Mouse (Mus musculus): ENCODE measurements around the gene Pgam1. TPM values are rescaled to one million over a fixed set of nuclear protein-coding genes. Genes with fewer than 3 reads are reported as not detected.
A peak's percentile ranks its signal among the peaks of the same experiment; 100 is the strongest.
"Not testable (repeated sequence)": the region's sequence is repeated elsewhere in the genome, so short reads cannot be mapped to it uniquely, and the experiment has no call there.

Gene Pgam1
- polyA plus RNA-seq, 1 experiment from 2014 or later = 451 TPM

- 70% methylated on average over 6 of the region's 6 CpGs for WGBS
- Histone ChIP-seq H3K9ac (replicated peaks; ENCODE audit: low read length) (no peak overlapping the region), H3K9me3 (ENCODE audit: control insufficient read depth, low read length) (no peaks in the 10 kb centered on the region), H3K27me3 (ENCODE audit: control insufficient read depth, insufficient read depth, low read length) (no peaks in the 10 kb centered on the region), H3K36me3 (ENCODE audit: control insufficient read depth, insufficient read depth, low read length) (no peaks in the 10 kb centered on the region), H3K4me2 (ENCODE audit: low read length) (no peak overlapping the region), H3K4me1 (ENCODE audit: control insufficient read depth, insufficient read depth, low read length) (no peaks in the 10 kb centered on the region), H3K27ac (replicated peaks; ENCODE audit: low read depth, low read length) (no peak overlapping the region), H3K4me3 (replicated peaks; ENCODE audit: low read depth, low read length) (no peak overlapping the region)
- DNase-seq (no peak), ATAC-seq (ENCODE audit: low FRiP score, low TSS enrichment) (no peak)
Observed at GRCm38 (mm10) chr19:41906311-41907078, 5.2 kb upstream of the Pgam1 start.

- Histone ChIP-seq H3K4me3 (replicated peaks; ENCODE audit: low read depth, low read length) (no peak overlapping the region), H3K9ac (replicated peaks; ENCODE audit: low read length) (no peak overlapping the region), H3K4me1 (ENCODE audit: control insufficient read depth, insufficient read depth, low read length) (no peaks in the 10 kb centered on the region), H3K9me3 (ENCODE audit: control insufficient read depth, low read length) (no peaks in the 10 kb centered on the region), H3K27me3 (ENCODE audit: control insufficient read depth, insufficient read depth, low read length) (no peaks in the 10 kb centered on the region), H3K27ac (replicated peaks; ENCODE audit: low read depth, low read length) (no peak overlapping the region), H3K36me3 (ENCODE audit: control insufficient read depth, insufficient read depth, low read length) (no peaks in the 10 kb centered on the region), H3K4me2 (ENCODE audit: low read length) (no peak overlapping the region)
- 55% methylated on average over 8 of the region's 8 CpGs for WGBS
- ATAC-seq (ENCODE audit: low FRiP score, low TSS enrichment) (no peak), DNase-seq (no peak)
Observed at GRCm38 (mm10) chr19:41907079-41907760, 4.5 kb upstream of the Pgam1 start.

GRCm38 (mm10) chr19:41908736-41909135 is 3.0 kb upstream of the Pgam1 start:
- Histone ChIP-seq H3K4me2 (ENCODE audit: low read length) (no peak overlapping the region), H3K36me3 (ENCODE audit: control insufficient read depth, insufficient read depth, low read length) (no peaks in the 10 kb centered on the region), H3K4me3 (replicated peaks; ENCODE audit: low read depth, low read length) (no peak overlapping the region), H3K4me1 (ENCODE audit: control insufficient read depth, insufficient read depth, low read length) (peaks cover 12% of the 10 kb centered on the region), H3K9me3 (ENCODE audit: control insufficient read depth, low read length) (no peaks in the 10 kb centered on the region), H3K27ac (replicated peaks; ENCODE audit: low read depth, low read length) (no peak overlapping the region), H3K27me3 (ENCODE audit: control insufficient read depth, insufficient read depth, low read length) (no peaks in the 10 kb centered on the region), H3K9ac (replicated peaks; ENCODE audit: low read length) (no peak overlapping the region)
- DNase-seq (no peak), ATAC-seq (ENCODE audit: low FRiP score, low TSS enrichment) (no peak)
- WGBS = 89% methylated on average over 3 of the region's 3 CpGs

DNA sequence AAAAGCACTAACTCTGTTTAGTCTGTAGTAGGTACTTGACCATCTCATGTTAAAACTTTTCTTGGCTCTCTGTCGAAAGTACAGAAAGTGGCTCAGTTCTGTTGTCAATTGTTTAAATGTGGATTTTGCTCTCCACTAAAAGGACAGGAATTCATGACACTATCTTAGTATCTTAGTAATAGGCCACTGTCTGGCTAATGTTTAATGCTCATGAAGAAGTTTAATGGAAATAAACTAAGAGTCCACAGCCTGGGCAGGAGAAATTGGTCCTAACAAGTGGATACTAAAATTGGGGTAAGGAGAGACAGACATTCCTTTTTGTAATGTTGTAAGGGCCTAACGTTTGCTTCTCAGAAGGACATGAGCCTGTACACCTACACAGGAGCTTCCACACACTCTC is 1.3 kb upstream of the Pgam1 start:
- no peaks in the 10 kb centered on the region for H3K9me3 ChIP-seq (ENCODE audit: control insufficient read depth, low read length)
- DNase-seq (no peak), ATAC-seq (ENCODE audit: low FRiP score, low TSS enrichment) (no peak)
- H3K27me3 ChIP-seq (ENCODE audit: control insufficient read depth, insufficient read depth, low read length) = no peaks in the 10 kb centered on the region
- H3K9ac ChIP-seq (replicated peaks; ENCODE audit: low read length) = no peak overlapping the region
- 83% methylated on average over 2 of the region's 2 CpGs for WGBS
- H3K4me2 ChIP-seq (ENCODE audit: low read length) = no peak overlapping the region
- H3K27ac ChIP-seq (replicated peaks; ENCODE audit: low read depth, low read length) = no peak overlapping the region
- peaks cover 16% of the 10 kb centered on the region for H3K4me1 ChIP-seq (ENCODE audit: control insufficient read depth, insufficient read depth, low read length)
- H3K36me3 ChIP-seq (ENCODE audit: control insufficient read depth, insufficient read depth, low read length) = peaks cover 6% of the 10 kb centered on the region; the same call in 1 of the 2 replicates
- no peak overlapping the region for H3K4me3 ChIP-seq (replicated peaks; ENCODE audit: low read depth, low read length)

GRCm38 (mm10) chr19:41912121-41913080 is 678 bp downstream of the Pgam1 start:
- peaks cover 24% of the 10 kb centered on the region for H3K36me3 ChIP-seq (ENCODE audit: control insufficient read depth, insufficient read depth, low read length)
- H3K27me3 ChIP-seq (ENCODE audit: control insufficient read depth, insufficient read depth, low read length) = no peaks in the 10 kb centered on the region
- peak; percentile 43 for DNase-seq
- peak overlapping the region; percentile 94 for H3K4me3 ChIP-seq (replicated peaks; ENCODE audit: low read depth, low read length)
- WGBS = under 1% methylated on average over 43 of the region's 53 CpGs
- H3K9me3 ChIP-seq (ENCODE audit: control insufficient read depth, low read length) = no peaks in the 10 kb centered on the region
- peak; percentile 82 for ATAC-seq (ENCODE audit: low FRiP score, low TSS enrichment)
- H3K4me2 ChIP-seq (ENCODE audit: low read length) = peak overlapping the region; percentile 85
- peak overlapping the region; percentile 80 for H3K27ac ChIP-seq (replicated peaks; ENCODE audit: low read depth, low read length)
- H3K9ac ChIP-seq (replicated peaks; ENCODE audit: low read length) = peak overlapping the region; percentile 83
- peaks cover 16% of the 10 kb centered on the region for H3K4me1 ChIP-seq (ENCODE audit: control insufficient read depth, insufficient read depth, low read length)

DNA sequence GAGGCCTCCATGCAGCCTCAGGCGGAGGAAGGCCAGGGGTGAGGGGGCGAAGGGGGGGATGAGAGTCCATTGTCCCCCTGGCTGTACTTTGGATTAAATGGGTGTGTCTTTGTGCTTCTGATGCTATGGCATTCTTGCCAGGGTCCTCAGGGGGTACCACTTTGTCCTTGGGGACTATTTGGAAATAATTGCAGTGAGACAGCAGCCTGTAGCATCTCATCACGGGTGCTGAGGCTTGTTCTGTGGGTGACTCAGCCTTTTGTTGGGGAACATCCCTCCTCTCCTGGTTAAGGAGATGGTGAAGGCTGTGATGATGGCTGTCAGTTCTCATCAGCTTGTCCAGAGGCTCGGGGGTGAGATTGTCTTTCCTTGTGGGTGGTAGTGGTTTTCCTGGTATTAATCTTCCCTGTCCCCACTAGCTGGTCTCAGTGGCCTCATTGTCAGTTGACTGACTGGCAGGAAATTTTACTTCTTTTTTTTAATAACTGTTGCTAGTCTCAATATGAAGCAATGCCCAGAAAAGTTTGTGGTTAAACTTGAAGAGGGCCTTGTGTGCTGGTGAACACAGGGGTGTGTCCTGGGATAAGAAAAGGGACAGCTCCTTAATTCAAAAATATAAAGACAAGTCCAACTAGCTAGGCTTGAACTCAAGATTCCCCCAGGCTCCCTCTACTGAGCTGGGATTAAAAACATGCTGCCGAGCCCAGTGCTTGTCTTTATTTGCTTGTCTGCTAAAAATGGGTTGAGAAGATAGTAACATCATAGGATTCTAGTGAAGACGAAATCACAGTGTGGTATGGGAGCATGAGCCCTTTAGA is 2.3 kb downstream of the Pgam1 start:
- H3K27me3 ChIP-seq (ENCODE audit: control insufficient read depth, insufficient read depth, low read length) = no peaks in the 10 kb centered on the region
- H3K4me1 ChIP-seq (ENCODE audit: control insufficient read depth, insufficient read depth, low read length) = peaks cover 16% of the 10 kb centered on the region
- no peak overlapping the region for H3K27ac ChIP-seq (replicated peaks; ENCODE audit: low read depth, low read length)
- H3K4me2 ChIP-seq (ENCODE audit: low read length) = peak overlapping the region; percentile 85
- H3K9ac ChIP-seq (replicated peaks; ENCODE audit: low read length) = peak overlapping the region; percentile 83; the same call in 1 of the 2 replicates
- whole genome bisulfite sequencing = 31% methylated on average over 6 of the region's 6 CpGs
- DNase-seq (no peak), ATAC-seq (ENCODE audit: low FRiP score, low TSS enrichment) (no peak)
- peaks cover 31% of the 10 kb centered on the region for H3K36me3 ChIP-seq (ENCODE audit: control insufficient read depth, insufficient read depth, low read length)
- H3K9me3 ChIP-seq (ENCODE audit: control insufficient read depth, low read length) = no peaks in the 10 kb centered on the region
- peak overlapping the region; percentile 94 for H3K4me3 ChIP-seq (replicated peaks; ENCODE audit: low read depth, low read length)

DNA sequence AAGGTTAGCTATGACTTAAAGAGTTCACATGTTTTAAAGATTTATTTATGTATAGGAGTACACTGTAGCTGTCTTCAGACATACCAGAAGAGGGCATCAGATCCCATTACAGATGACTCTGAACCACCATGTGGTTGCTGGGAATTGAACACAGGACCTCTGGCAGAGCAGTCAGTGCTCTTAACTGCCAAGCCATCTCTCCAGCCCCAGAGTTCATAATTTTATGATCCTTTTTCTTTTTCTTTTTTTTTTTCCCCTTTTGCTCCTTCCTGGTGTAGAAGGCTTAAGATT is 2.8 kb downstream of the Pgam1 start:
- H3K9ac ChIP-seq (replicated peaks; ENCODE audit: low read length); H3K4me3 ChIP-seq (replicated peaks; ENCODE audit: low read depth, low read length); H3K27me3 ChIP-seq (ENCODE audit: control insufficient read depth, insufficient read depth, low read length); DNase-seq; H3K9me3 ChIP-seq (ENCODE audit: control insufficient read depth, low read length); ATAC-seq (ENCODE audit: low FRiP score, low TSS enrichment); H3K27ac ChIP-seq (replicated peaks; ENCODE audit: low read depth, low read length): not testable (repeated sequence)
- Histone ChIP-seq H3K4me2 (ENCODE audit: low read length) (peak overlapping the region; percentile 85), H3K36me3 (ENCODE audit: control insufficient read depth, insufficient read depth, low read length) (peaks cover 36% of the 10 kb centered on the region), H3K4me1 (ENCODE audit: control insufficient read depth, insufficient read depth, low read length) (peaks cover 16% of the 10 kb centered on the region)

DNA sequence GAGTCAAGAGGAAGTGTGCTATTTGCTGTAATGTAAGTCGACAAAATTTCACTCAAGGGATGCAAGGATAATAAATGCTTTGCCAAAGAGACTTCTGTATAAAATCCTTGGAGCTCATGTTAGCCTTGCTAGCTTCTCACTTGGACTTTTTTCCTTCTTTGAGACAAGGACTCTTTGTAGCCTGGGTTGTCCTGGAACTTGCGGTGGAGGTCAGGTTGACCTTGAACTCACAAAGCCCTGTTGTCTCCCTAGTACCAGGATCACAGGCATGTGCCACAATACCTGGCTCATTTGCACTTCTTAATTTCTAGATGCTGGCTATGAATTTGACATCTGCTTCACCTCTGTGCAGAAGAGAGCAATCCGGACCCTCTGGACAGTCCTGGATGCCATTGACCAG is 3.6 kb downstream of the Pgam1 start:
- Histone ChIP-seq H3K27ac (replicated peaks; ENCODE audit: low read depth, low read length) (no peak overlapping the region), H3K4me1 (ENCODE audit: control insufficient read depth, insufficient read depth, low read length) (peaks cover 16% of the 10 kb centered on the region), H3K27me3 (ENCODE audit: control insufficient read depth, insufficient read depth, low read length) (no peaks in the 10 kb centered on the region), H3K9ac (replicated peaks; ENCODE audit: low read length) (no peak overlapping the region), H3K36me3 (ENCODE audit: control insufficient read depth, insufficient read depth, low read length) (peaks cover 39% of the 10 kb centered on the region), H3K9me3 (ENCODE audit: control insufficient read depth, low read length) (no peaks in the 10 kb centered on the region), H3K4me3 (replicated peaks; ENCODE audit: low read depth, low read length) (no peak overlapping the region), H3K4me2 (ENCODE audit: low read length) (no peak overlapping the region)
- ATAC-seq (ENCODE audit: low FRiP score, low TSS enrichment) = no peak
- DNase-seq = no peak
- WGBS = 95% methylated on average over 3 of the region's 3 CpGs

Measured in midbrain, embryonic 14.5 days (tissue).